Mouse (Mus musculus) regulatory T cell (primary cell): ENCODE data around the gene Ap4s1.

Experiments used
- in situ Hi-C: fragments of 300-600 bp; cut with MboI, MseI; formaldehyde crosslinking; loops from one replicate; pipeline ENCODE4 v1.15.1; 2025; ENCODE audit warnings: high pct_unique_total_duplicates

Gene Ap4s1

DNA sequence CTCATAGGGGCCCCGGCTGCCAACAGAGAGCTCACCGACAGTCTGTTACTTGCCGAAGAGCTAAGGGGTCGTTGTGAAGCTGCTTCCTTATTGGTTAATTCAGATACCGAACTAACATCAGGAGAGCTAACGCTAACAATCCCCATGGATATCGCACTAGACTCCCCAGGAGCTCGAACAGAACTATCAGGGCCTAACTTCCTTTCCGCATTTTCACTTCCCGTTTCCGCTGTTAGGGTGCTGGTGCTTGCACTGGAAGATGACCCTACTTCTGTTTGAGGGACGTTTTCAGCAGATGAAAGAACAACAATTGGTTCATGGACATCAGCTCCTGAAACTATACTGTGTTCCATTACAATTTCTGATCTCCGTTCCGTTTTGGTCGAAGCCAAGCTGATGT, 77.9 kb downstream of the Ap4s1 start:
- in situ Hi-C loops, result loop anchor here (5.0 to 10.0 kb wide), 2 partner anchors 34 to 384 kb away; no protein-coding TSS in a partner anchor

DNA sequence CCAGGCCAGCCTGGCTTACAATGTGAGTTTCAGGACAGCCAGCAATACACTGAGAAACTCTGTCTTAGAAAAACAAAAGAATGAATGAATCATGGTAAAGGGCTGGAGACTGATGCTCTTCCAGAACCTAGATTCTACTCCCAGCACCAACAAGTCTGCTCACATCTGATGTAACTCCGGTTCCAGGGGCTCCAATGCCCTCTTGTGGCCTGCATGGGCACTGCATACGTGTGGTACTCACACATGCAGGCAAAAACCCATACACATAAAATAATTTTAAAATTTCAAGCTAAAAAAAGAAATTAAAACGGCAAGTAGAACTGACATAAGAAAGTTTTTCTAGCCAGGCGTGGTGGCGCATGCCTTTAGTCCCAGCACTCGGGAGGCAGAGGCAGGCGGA, 94.0 kb downstream of the Ap4s1 start:
- in situ Hi-C loops, result no loop called here
